Mouse (Mus musculus) embryo, embryonic 10 days (tissue): ENCODE measurements at regions not wholly inside any gene's neighbourhood (a gene's known extent, or its start where the extent isn't known, plus 50 kb on each side); places are given as distances from the start of the nearest gene placed in this dataset.
"Not testable (repeated sequence)": the region's sequence is repeated elsewhere in the genome, so short reads cannot be mapped to it uniquely, and the experiment has no call there.

Source experiments
- DNase-seq: peaks from one replicate; pipeline ENCODE4 v3.0.0-alpha.2; 2015; ENCODE audit warnings: low spot score

- DNase-seq: no peak
Measured at GRCm38 (mm10) chr15:96827931-96828330, 128.4 kb upstream of the Slc38a2 start.

- DNase-seq: no peak
Measured at GRCm38 (mm10) chr15:96818435-96818834, 118.9 kb upstream of the Slc38a2 start.

GRCm38 (mm10) chr15:96817626-96818025 is 118.1 kb upstream of the Slc38a2 start:
- DNase-seq: no peak

- DNase-seq: no peak
Measured at GRCm38 (mm10) chr15:96816997-96817570, 117.6 kb upstream of the Slc38a2 start.

GRCm38 (mm10) chr15:96813472-96813871 is 113.9 kb upstream of the Slc38a2 start:
- DNase-seq: no peak

- no peak for DNase-seq
Measured at GRCm38 (mm10) chr15:96802729-96803053, 103.2 kb upstream of the Slc38a2 start.

GRCm38 (mm10) chr15:96802034-96802728 is 102.7 kb upstream of the Slc38a2 start:
- DNase-seq: no peak

- DNase-seq: no peak
Measured at GRCm38 (mm10) chr15:96799228-96799627, 99.7 kb upstream of the Slc38a2 start.

- DNase-seq: no peak
Measured at GRCm38 (mm10) chr15:96797615-96798270, 98.2 kb upstream of the Slc38a2 start.

GRCm38 (mm10) chr15:96794177-96794719 is 94.7 kb upstream of the Slc38a2 start:
- DNase-seq: no peak

- no peak for DNase-seq
Measured at GRCm38 (mm10) chr15:96793251-96793650, 93.7 kb upstream of the Slc38a2 start.

GRCm38 (mm10) chr15:96791306-96791705 is 91.8 kb upstream of the Slc38a2 start:
- DNase-seq: no peak

- not testable (repeated sequence) for DNase-seq
Measured at GRCm38 (mm10) chr15:96787921-96788320, 88.4 kb upstream of the Slc38a2 start.

GRCm38 (mm10) chr15:96784578-96784977 is 85.0 kb upstream of the Slc38a2 start:
- DNase-seq: no peak

GRCm38 (mm10) chr15:96781560-96781959 is 82.0 kb upstream of the Slc38a2 start:
- no peak for DNase-seq

GRCm38 (mm10) chr15:96780606-96781005 is 81.1 kb upstream of the Slc38a2 start:
- no peak for DNase-seq

- no peak for DNase-seq
Measured at GRCm38 (mm10) chr15:96779358-96779757, 79.8 kb upstream of the Slc38a2 start.

- DNase-seq: no peak
Measured at GRCm38 (mm10) chr15:96778321-96778926, 78.9 kb upstream of the Slc38a2 start.

- no peak for DNase-seq
Measured at GRCm38 (mm10) chr15:96776476-96777075, 77.0 kb upstream of the Slc38a2 start.

- DNase-seq: no peak
Measured at GRCm38 (mm10) chr15:96775129-96775528, 75.6 kb upstream of the Slc38a2 start.

GRCm38 (mm10) chr15:96774664-96775063 is 75.1 kb upstream of the Slc38a2 start:
- peak; percentile 55 for DNase-seq

GRCm38 (mm10) chr15:96773656-96774055 is 74.1 kb upstream of the Slc38a2 start:
- no peak for DNase-seq
